Mouse (Mus musculus): ENCODE measurements at regions not wholly inside any gene's neighbourhood (a gene's known extent, or its start where the extent isn't known, plus 50 kb on each side); places are given as distances from the start of the nearest gene placed in this dataset.

GRCm38 (mm10) chr2:178949103-178949502, 493.1 kb upstream of the Cdh4 start:
- TF ChIP-seq CTCF (IDR thresholded peaks at IDR 0.05; ENCODE audit: control insufficient read depth, insufficient read depth, insufficient replicate concordance, low read depth, low read length), result no peak
- no peak for TF ChIP-seq POLR2A (IDR thresholded peaks at IDR 0.05; ENCODE audit: control insufficient read depth, low read depth, low read length)
